Mouse (Mus musculus): ENCODE measurements around the gene 1700016H13Rik. TPM values are rescaled to one million over a fixed set of nuclear protein-coding genes. Genes with fewer than 3 reads are reported as not detected.
A peak's percentile ranks its signal among the peaks of the same experiment; 100 is the strongest.

Gene 1700016H13Rik
- polyA plus RNA-seq, 1 experiment from 2014 or later, result 0.34 TPM

DNA sequence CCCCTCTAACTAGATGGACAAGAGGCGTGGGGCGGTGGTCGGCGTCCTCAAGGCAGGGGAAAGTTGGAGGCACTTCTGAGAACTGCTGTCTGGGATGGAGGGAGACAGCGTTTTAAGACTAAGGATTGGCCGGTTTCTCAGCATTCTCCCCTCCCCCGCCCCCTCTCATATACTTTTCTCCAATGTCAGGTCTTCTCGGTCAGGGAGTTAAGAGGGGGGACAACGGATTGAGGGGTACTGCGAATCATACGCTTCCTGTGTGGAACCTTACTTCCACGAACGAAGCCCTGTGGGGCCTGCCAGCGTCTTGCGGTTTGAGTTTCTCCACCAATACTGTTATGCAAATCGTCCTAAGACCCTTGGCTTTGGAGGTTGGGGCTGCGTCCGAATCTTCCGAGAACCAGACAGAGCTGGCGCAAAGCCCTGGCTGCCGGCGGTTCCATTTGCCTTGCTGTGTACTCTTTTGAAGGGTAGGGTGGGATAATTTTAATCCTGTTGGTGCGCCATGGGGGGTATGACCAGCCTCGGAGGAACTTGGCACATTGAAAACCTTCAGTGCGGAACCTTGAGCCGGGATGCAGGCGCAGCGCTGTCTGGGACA lies 37.3 kb upstream of the 1700016H13Rik start:
- 0% methylated on average over 28 of the region's 28 CpGs for WGBS
- Histone ChIP-seq H3K27ac (ENCODE audit: low read length) (no peak overlapping the region), H3K4me2 (ENCODE audit: low read length) (peak overlapping the region; percentile 98), H3K36me3 (ENCODE audit: control insufficient read depth, insufficient read depth) (no peaks in the 10 kb centered on the region), H3K27me3 (replicated peaks; ENCODE audit: control insufficient read depth, insufficient read depth, low read length) (peaks cover 15% of the 10 kb centered on the region), H3K9me3 (ENCODE audit: control insufficient read depth, low read length) (no peaks in the 10 kb centered on the region), H3K9ac (replicated peaks; ENCODE audit: low read depth, low read length) (no peak overlapping the region), H3K4me1 (replicated peaks; ENCODE audit: control insufficient read depth, insufficient read depth, low read length) (peaks cover 18% of the 10 kb centered on the region), H3K4me3 (replicated peaks; ENCODE audit: low read length) (peak overlapping the region; percentile 59)
- no peak for ATAC-seq

DNA sequence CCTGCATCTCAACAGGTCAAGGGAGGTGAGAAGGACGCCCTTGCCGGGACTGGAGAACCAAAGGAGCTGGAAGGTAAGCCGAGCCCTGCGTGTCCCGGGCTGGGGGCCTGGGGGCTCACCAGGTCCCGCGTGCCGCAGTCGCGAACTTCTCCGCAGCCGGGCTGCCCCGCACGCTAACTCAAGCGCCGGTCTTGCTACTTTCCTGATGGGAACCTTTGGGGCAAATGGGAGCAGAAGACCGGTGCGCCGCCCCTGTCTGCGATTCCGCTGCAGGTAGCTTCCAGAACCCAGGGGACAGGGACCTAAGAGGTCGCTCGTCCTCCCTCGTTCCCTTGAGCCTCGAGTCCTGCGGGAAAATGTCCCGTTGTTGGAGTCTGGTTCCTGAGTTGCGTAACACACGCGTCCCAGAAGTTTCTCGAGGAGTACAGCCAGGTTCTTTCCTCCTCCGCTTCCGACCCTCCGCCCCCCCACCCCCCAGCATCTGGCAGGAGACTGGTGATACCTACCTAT lies 36.8 kb upstream of the 1700016H13Rik start:
- WGBS, result under 1% methylated on average over 34 of the region's 34 CpGs
- Histone ChIP-seq H3K36me3 (ENCODE audit: control insufficient read depth, insufficient read depth) (no peaks in the 10 kb centered on the region), H3K4me2 (ENCODE audit: low read length) (peak overlapping the region; percentile 98), H3K9ac (replicated peaks; ENCODE audit: low read depth, low read length) (peak overlapping the region; percentile 55), H3K27me3 (replicated peaks; ENCODE audit: control insufficient read depth, insufficient read depth, low read length) (peaks cover 15% of the 10 kb centered on the region), H3K4me1 (replicated peaks; ENCODE audit: control insufficient read depth, insufficient read depth, low read length) (peaks cover 18% of the 10 kb centered on the region), H3K4me3 (replicated peaks; ENCODE audit: low read length) (peak overlapping the region; percentile 59), H3K27ac (ENCODE audit: low read length) (no peak overlapping the region), H3K9me3 (ENCODE audit: control insufficient read depth, low read length) (no peaks in the 10 kb centered on the region)
- no peak for ATAC-seq

DNA sequence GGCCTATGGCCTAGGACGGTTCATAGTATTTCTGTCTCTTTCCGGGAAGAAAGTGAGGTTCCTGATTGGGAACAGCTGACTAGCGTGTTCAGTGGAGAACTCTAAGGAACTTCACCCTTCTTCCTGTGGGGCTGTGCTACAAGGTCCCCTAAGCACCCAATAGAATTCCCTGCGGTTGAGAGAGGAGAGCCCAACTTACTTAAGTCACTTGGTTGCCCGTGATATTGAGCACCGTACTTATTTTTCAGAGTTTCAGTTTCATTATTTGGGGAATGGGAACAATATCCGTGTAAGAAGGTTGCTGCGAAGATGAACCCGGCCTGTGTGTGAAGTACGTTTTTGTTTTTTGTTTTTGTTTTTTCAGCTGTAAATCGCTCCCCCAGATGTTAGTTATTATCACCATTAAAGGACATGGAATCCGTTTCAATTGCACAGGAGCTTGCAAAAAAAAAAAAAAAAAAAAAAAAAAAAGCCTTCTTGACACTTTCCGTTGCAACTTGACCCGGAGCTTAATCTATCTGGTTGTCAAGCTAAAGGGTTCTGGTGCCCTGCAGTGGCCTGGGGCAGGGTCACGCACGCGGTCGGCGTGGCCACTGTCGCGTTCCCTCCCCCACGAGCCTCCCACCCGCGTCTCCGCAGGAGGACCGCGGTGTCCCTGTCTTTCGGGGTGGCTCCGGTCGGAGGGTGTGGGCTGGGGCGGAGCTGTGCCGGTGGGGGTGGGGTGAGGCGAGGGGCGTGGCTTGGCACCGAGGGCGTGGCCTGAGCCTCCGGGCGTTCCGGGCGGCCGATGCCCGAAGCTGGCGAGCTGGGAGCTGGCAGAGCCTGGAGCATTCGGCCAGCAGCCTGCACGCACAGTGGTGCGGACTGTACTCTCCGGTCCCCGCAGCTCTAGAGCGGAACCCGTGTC lies 36.1 kb upstream of the 1700016H13Rik start, which contains the start of gene Aff1:
Gene Aff1, plus strand, starts transcription at position 751 of the 907 bp plus-strand sequence.
- Histone ChIP-seq H3K9ac (replicated peaks; ENCODE audit: low read depth, low read length) (peak within 1 kb of the TSS; percentile 55), H3K27ac (ENCODE audit: low read length) (no peak within 1 kb of the TSS), H3K4me1 (replicated peaks; ENCODE audit: control insufficient read depth, insufficient read depth, low read length) (peaks cover 18% of the 10 kb centered on the region), H3K27me3 (replicated peaks; ENCODE audit: control insufficient read depth, insufficient read depth, low read length) (peaks cover 15% of the 10 kb centered on the region), H3K36me3 (ENCODE audit: control insufficient read depth, insufficient read depth) (no peaks in the 10 kb centered on the region), H3K9me3 (ENCODE audit: control insufficient read depth, low read length) (no peaks in the 10 kb centered on the region), H3K4me3 (replicated peaks; ENCODE audit: low read length) (peak within 1 kb of the TSS; percentile 59), H3K4me2 (ENCODE audit: low read length) (peak within 1 kb of the TSS; percentile 98)
- peak; percentile 87 for ATAC-seq
- 7% methylated on average over 48 of the region's 50 CpGs for WGBS

- H3K4me1 ChIP-seq (replicated peaks; ENCODE audit: control insufficient read depth, insufficient read depth, low read length), result peaks cover 18% of the 10 kb centered on the region
- no peaks in the 10 kb centered on the region for H3K36me3 ChIP-seq (ENCODE audit: control insufficient read depth, insufficient read depth)
- H3K4me3 ChIP-seq (replicated peaks; ENCODE audit: low read length), result no peak overlapping the region
- peaks cover 15% of the 10 kb centered on the region for H3K27me3 ChIP-seq (replicated peaks; ENCODE audit: control insufficient read depth, insufficient read depth, low read length)
- H3K27ac ChIP-seq (ENCODE audit: low read length), result no peak overlapping the region
- H3K4me2 ChIP-seq (ENCODE audit: low read length), result no peak overlapping the region
- no peaks in the 10 kb centered on the region for H3K9me3 ChIP-seq (ENCODE audit: control insufficient read depth, low read length)
- H3K9ac ChIP-seq (replicated peaks; ENCODE audit: low read depth, low read length), result no peak overlapping the region
- ATAC-seq, result no peak
Measured at GRCm38 (mm10) chr5:103691171-103691570, 35.4 kb upstream of the 1700016H13Rik start.

GRCm38 (mm10) chr5:103690190-103690589 lies 34.4 kb upstream of the 1700016H13Rik start:
- no peak overlapping the region for H3K4me3 ChIP-seq (replicated peaks; ENCODE audit: low read length)
- H3K9me3 ChIP-seq (ENCODE audit: control insufficient read depth, low read length), result no peaks in the 10 kb centered on the region
- no peak overlapping the region for H3K27ac ChIP-seq (ENCODE audit: low read length)
- no peak overlapping the region for H3K4me2 ChIP-seq (ENCODE audit: low read length)
- WGBS, result 87% methylated on average over 8 of the region's 8 CpGs
- ATAC-seq, result no peak
- no peaks in the 10 kb centered on the region for H3K36me3 ChIP-seq (ENCODE audit: control insufficient read depth, insufficient read depth)
- H3K9ac ChIP-seq (replicated peaks; ENCODE audit: low read depth, low read length), result no peak overlapping the region
- peaks cover 18% of the 10 kb centered on the region for H3K4me1 ChIP-seq (replicated peaks; ENCODE audit: control insufficient read depth, insufficient read depth, low read length)
- H3K27me3 ChIP-seq (replicated peaks; ENCODE audit: control insufficient read depth, insufficient read depth, low read length), result peaks cover 15% of the 10 kb centered on the region

DNA sequence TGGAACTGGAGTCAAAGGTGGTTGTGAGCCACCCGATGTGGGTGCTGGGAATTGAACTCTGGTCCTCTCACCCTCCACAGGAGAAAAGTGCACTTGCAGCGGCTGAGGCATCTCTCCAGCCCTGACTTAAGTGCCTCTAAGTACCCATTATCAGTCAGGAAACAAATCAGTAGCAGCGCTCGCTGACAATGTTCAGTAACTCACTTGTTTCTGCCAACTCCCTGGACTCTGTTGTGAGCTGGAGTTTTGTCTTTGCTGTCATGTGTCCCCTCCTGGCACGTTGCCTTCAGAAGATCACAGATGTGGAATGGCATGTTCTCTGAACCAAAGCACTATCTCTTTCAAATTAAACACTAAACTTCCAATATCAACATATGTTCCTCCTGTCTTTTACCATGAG lies 33.8 kb upstream of the 1700016H13Rik start:
- Histone ChIP-seq H3K27ac (ENCODE audit: low read length) (no peak overlapping the region), H3K9me3 (ENCODE audit: control insufficient read depth, low read length) (no peaks in the 10 kb centered on the region), H3K4me3 (replicated peaks; ENCODE audit: low read length) (no peak overlapping the region), H3K36me3 (ENCODE audit: control insufficient read depth, insufficient read depth) (no peaks in the 10 kb centered on the region), H3K4me1 (replicated peaks; ENCODE audit: control insufficient read depth, insufficient read depth, low read length) (peaks cover 18% of the 10 kb centered on the region), H3K9ac (replicated peaks; ENCODE audit: low read depth, low read length) (no peak overlapping the region), H3K27me3 (replicated peaks; ENCODE audit: control insufficient read depth, insufficient read depth, low read length) (peaks cover 15% of the 10 kb centered on the region), H3K4me2 (ENCODE audit: low read length) (no peak overlapping the region)
- 77% methylated on average over 5 of the region's 5 CpGs for WGBS
- no peak for ATAC-seq

DNA sequence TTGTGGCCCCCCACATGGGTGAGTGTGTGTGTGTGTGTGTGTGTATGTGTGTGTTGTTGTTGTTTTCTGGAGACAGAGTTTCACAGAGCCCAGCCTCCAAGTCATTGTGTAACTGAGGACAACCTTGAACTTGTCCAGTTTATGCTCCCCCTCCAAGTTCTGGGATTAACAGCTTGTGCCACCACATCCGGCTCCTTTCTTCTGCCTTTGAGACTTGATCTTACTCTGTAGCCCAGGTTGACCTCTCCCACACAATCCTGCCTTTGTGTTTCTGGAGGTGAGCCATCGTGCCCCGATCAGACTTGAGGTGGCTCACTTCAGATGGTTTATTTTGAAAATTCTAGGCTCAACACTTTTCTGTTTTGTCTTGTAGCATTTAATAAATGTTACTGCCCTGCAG lies 26.0 kb upstream of the 1700016H13Rik start:
- ATAC-seq, result no peak
- Histone ChIP-seq H3K27me3 (replicated peaks; ENCODE audit: control insufficient read depth, insufficient read depth, low read length) (no peaks in the 10 kb centered on the region), H3K4me1 (replicated peaks; ENCODE audit: control insufficient read depth, insufficient read depth, low read length) (no peaks in the 10 kb centered on the region), H3K36me3 (ENCODE audit: control insufficient read depth, insufficient read depth) (no peaks in the 10 kb centered on the region), H3K9me3 (ENCODE audit: control insufficient read depth, low read length) (no peaks in the 10 kb centered on the region), H3K4me3 (replicated peaks; ENCODE audit: low read length) (no peak overlapping the region), H3K4me2 (ENCODE audit: low read length) (no peak overlapping the region), H3K27ac (ENCODE audit: low read length) (no peak overlapping the region), H3K9ac (replicated peaks; ENCODE audit: low read depth, low read length) (no peak overlapping the region)
- WGBS, result 67% methylated on average over 3 of the region's 3 CpGs

DNA sequence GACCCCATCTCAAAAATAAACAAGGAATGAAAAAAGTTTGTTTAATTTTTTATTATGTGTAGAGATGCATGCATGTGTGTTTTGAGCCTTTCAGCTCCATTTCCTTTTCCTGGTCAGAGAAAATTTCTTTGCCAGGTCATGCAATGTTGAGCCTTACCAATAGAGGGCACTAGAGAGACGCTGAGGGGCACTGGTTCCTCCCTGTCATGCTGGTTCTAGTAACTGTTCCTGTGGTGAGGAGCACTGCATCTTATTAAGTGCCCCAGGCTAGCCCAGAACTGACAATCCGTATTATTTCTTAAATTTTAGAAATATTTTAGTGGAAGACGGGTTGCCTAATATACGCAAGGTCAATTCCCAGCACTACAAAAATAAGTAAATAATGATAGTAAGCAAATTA lies 24.6 kb upstream of the 1700016H13Rik start:
- Histone ChIP-seq H3K36me3 (ENCODE audit: control insufficient read depth, insufficient read depth) (no peaks in the 10 kb centered on the region), H3K27ac (ENCODE audit: low read length) (no peak overlapping the region), H3K4me3 (replicated peaks; ENCODE audit: low read length) (no peak overlapping the region), H3K4me1 (replicated peaks; ENCODE audit: control insufficient read depth, insufficient read depth, low read length) (no peaks in the 10 kb centered on the region), H3K27me3 (replicated peaks; ENCODE audit: control insufficient read depth, insufficient read depth, low read length) (no peaks in the 10 kb centered on the region), H3K9ac (replicated peaks; ENCODE audit: low read depth, low read length) (no peak overlapping the region), H3K4me2 (ENCODE audit: low read length) (no peak overlapping the region), H3K9me3 (ENCODE audit: control insufficient read depth, low read length) (no peaks in the 10 kb centered on the region)
- 39% methylated on average over 4 of the region's 4 CpGs for WGBS
- ATAC-seq, result no peak; the same call in 1 of the 2 replicates

- H3K4me3 ChIP-seq (replicated peaks; ENCODE audit: low read length), result no peak overlapping the region
- H3K27me3 ChIP-seq (replicated peaks; ENCODE audit: control insufficient read depth, insufficient read depth, low read length), result no peaks in the 10 kb centered on the region
- no peaks in the 10 kb centered on the region for H3K36me3 ChIP-seq (ENCODE audit: control insufficient read depth, insufficient read depth)
- 93% methylated on average over 5 of the region's 5 CpGs for WGBS
- ATAC-seq, result no peak
- no peaks in the 10 kb centered on the region for H3K4me1 ChIP-seq (replicated peaks; ENCODE audit: control insufficient read depth, insufficient read depth, low read length)
- H3K27ac ChIP-seq (ENCODE audit: low read length), result no peak overlapping the region
- H3K9me3 ChIP-seq (ENCODE audit: control insufficient read depth, low read length), result no peaks in the 10 kb centered on the region
- no peak overlapping the region for H3K9ac ChIP-seq (replicated peaks; ENCODE audit: low read depth, low read length)
- H3K4me2 ChIP-seq (ENCODE audit: low read length), result no peak overlapping the region
Measured at GRCm38 (mm10) chr5:103678974-103679373, 23.2 kb upstream of the 1700016H13Rik start.
